Mouse (Mus musculus) midbrain, postnatal 0 days (tissue): ENCODE data around the gene Ccdc42. TPM values are rescaled to one million over a fixed set of nuclear protein-coding genes. Genes with fewer than 3 reads are reported as not detected.

Experiments
- ATAC-seq: fragments of 200-750 bp; cut with Nextera tagmentation; 2 replicates; pipeline ENCODE4 v1.8.0; 2017; ENCODE audit warnings: moderate number of reproducible peaks, mild to moderate bottlenecking, moderate TSS enrichment, moderate library complexity; ENCODE audit not compliant: low FRiP score
- DNase-seq: peaks from one replicate; pipeline ENCODE4 v3.0.0-alpha.2; 2015; ENCODE audit warnings: low spot score
- H3K27ac ChIP-seq: fragments of 300-500 bp; sonication (generic); 2 replicates; pipeline ENCODE4 v1.5.1; 2014; ENCODE audit warnings: low read depth, mild to moderate bottlenecking, low read length, mixed read lengths
- H3K27me3 ChIP-seq: fragments of 300-500 bp; sonication (generic); 2 replicates; pipeline ENCODE4 v1.6.1; 2014; ENCODE audit warnings: low read length, control low read depth, mixed read lengths; ENCODE audit not compliant: insufficient read depth
- H3K36me3 ChIP-seq: fragments of 300-500 bp; sonication (generic); 2 replicates; pipeline ENCODE4 v1.6.1; 2014; ENCODE audit warnings: low read length, control low read depth, mixed read lengths; ENCODE audit not compliant: insufficient read depth
- H3K4me1 ChIP-seq: fragments of 300-500 bp; sonication (generic); 2 replicates; pipeline ENCODE4 v1.6.1; 2014; ENCODE audit warnings: mild to moderate bottlenecking, control low read depth, antibody characterized with exemption, low read length, mixed read lengths; ENCODE audit not compliant: insufficient read depth
- H3K4me2 ChIP-seq: fragments of 300-500 bp; sonication (generic); 2 replicates; pipeline ENCODE4 v1.6.1; 2014; ENCODE audit warnings: low read depth, mild to moderate bottlenecking, low read length, mixed read lengths; ENCODE audit not compliant: poor library complexity, severe bottlenecking
- H3K4me3 ChIP-seq: fragments of 300-500 bp; sonication (generic); 2 replicates; pipeline ENCODE4 v1.5.1; 2014; ENCODE audit warnings: low read depth, mild to moderate bottlenecking, low read length, moderate library complexity
- H3K9ac ChIP-seq: fragments of 300-500 bp; sonication (generic); replicated peaks from 2 replicates; pipeline ENCODE4 v1.6.1; 2014; ENCODE audit warnings: mild to moderate bottlenecking, low read length, moderate library complexity, mixed read lengths; ENCODE audit not compliant: poor library complexity, severe bottlenecking
- H3K9me3 ChIP-seq: fragments of 300-500 bp; sonication (generic); 2 replicates; pipeline ENCODE4 v1.6.1; 2016; ENCODE audit warnings: low read length, control low read depth
- CTCF ChIP-seq: IDR thresholded peaks from 2 replicates; pipeline ENCODE4 v1.5.1; 2016; ENCODE audit warnings: antibody characterized with exemption, mild to moderate bottlenecking
- WGBS: fragments of 180-500 bp; shearing (Covaris S2); extraction: QIAGEN DNeasy Blood & Tissue Kit; methylation state at CpG from one replicate; pipeline ENCODE4 v1.1.7; 2014; 5-methylcytosine and 5-hydroxymethylcytosine counted together
- polyA plus RNA-seq: library from polyadenylated mRNA; unstranded; fragments of >200 nt; fragmentation: Nextera tagmentation; extraction: Ambion mirVana; gene quantifications from 2 replicates; pipeline ENCODE4 v1.2.1, GENCODE M21; 2015
- total RNA-seq: library from RNA; depleted of rRNA; stranded (reverse); fragments of >200 nt; gene quantifications from 2 replicates; pipeline ENCODE4 v1.2.3, GENCODE M21; 2014

The Ccdc42 gene
- total and polyA plus RNA-seq, 2 experiments from 2014 or later = 0.33 to 0.51 TPM

DNA sequence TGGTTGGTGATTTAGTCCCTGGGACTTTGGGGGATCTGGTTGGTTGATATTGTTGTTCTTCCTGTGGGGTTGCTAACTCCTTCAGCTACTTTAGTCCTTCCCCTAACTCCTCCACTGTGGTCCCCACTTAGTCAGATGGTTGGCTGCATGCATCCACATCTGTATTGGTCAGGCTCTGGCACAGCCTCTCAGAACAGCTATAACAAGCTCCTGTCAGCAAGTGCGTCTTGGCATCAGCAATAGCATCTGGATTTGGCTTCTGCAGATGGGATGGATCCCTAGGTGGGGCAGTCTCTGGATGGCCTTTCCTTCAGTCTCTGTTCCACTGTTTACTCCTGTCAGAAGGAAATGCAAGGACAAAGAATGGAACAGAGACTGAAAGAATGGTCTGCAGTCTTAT is 9.7 kb upstream of the Ccdc42 start:
- WGBS = 88% methylated on average over 1 of the region's 1 CpGs
- TF ChIP-seq CTCF = no peak

DNA sequence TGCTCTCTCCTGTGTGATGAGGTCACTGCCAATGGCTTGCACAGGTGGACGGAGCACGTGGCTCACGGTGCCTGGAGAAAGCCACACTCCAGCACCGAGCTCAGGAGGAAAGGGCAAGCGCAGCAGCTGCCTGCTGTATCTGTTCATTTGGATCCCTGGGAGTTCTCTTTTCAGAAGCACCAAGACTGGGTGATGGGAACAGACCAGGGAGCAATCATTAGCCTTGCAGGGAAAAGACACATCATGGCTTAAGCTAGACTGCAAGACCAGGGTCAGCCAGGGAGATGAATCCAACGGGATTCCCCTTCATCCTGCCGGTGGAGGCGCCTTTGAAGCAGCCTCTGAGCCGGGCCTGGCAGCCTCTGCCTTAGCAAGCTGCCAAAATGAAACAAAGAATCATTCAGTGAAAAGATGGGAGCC is 7.3 kb upstream of the Ccdc42 start:
- H3K27ac ChIP-seq = peak overlapping the region; percentile 2; the same call in 1 of the 2 replicates
- ATAC-seq (peak; percentile 54; the same call in 1 of the 2 replicates), DNase-seq (peak; percentile 85)
- no peak overlapping the region for H3K4me3 ChIP-seq
- TF ChIP-seq CTCF = peak; percentile 36
- no peaks in the 10 kb centered on the region for H3K9me3 ChIP-seq
- no peak overlapping the region for H3K4me2 ChIP-seq
- 16% methylated on average over 9 of the region's 9 CpGs for WGBS
- no peaks in the 10 kb centered on the region for H3K27me3 ChIP-seq
- H3K4me1 ChIP-seq = peaks cover 7% of the 10 kb centered on the region; the same call in 1 of the 2 replicates
- no peaks in the 10 kb centered on the region for H3K36me3 ChIP-seq
- H3K9ac ChIP-seq = no peak overlapping the region

More for the DNA sequence above, 9.7 kb upstream of the Ccdc42 start:
- H3K27me3 ChIP-seq = no peaks in the 10 kb centered on the region
- peaks cover 7% of the 10 kb centered on the region; the same call in 1 of the 2 replicates for H3K4me1 ChIP-seq
- no peak overlapping the region for H3K27ac ChIP-seq
- H3K36me3 ChIP-seq = no peaks in the 10 kb centered on the region
- DNase-seq = no peak
- no peak overlapping the region for H3K4me2 ChIP-seq
- no peak overlapping the region for H3K4me3 ChIP-seq
- H3K9me3 ChIP-seq = no peaks in the 10 kb centered on the region
- ATAC-seq = no peak
- H3K9ac ChIP-seq = no peak overlapping the region

DNA sequence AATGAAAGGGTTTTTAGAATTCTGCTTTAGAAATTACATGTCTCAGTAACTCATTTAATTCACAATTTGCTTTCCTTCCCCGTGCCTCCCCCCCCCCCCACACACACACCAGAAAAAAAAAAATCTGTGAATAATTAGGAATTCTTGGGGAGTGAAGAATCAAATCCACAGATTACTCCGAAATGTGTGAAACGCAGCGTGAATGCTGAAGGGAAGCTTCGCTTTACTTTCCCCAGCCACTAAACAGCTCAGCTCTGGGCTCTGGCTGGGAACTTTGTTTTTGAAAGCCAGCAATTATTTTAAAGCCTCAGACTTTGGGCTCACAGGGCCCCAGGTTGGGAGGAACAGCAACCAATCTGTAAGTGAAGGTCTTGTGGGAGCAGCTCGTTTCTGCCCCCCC is 6.3 kb upstream of the Ccdc42 start:
- H3K4me2 ChIP-seq = no peak overlapping the region
- no peaks in the 10 kb centered on the region for H3K36me3 ChIP-seq
- no peak for ATAC-seq
- peaks cover 7% of the 10 kb centered on the region; the same call in 1 of the 2 replicates for H3K4me1 ChIP-seq
- no peak for TF ChIP-seq CTCF
- no peak overlapping the region for H3K9ac ChIP-seq
- H3K4me3 ChIP-seq = no peak overlapping the region
- H3K27ac ChIP-seq = no peak overlapping the region
- no peak for DNase-seq
- H3K27me3 ChIP-seq = no peaks in the 10 kb centered on the region
- WGBS = 31% methylated on average over 5 of the region's 6 CpGs
- no peaks in the 10 kb centered on the region for H3K9me3 ChIP-seq

DNA sequence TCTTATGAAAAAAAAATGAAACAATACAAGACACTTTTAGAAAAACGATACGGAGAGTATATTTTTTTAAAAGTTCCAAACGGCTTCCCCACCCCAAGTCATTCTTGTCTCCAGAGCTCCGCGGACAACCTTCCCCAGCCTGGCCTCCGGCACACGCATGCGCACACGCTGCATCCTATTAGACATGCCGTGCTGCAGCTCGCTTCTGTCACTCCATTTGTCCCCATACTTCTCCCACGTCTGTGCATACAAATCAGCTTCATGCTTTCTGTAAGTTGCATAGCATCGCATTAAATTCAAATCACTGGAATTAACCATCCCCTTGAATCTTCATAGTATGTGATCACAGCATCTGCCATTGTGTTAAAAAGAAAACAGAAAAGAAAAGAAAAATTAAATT is 3.6 kb upstream of the Ccdc42 start:
- H3K4me2 ChIP-seq = no peak overlapping the region
- no peak overlapping the region for H3K27ac ChIP-seq
- ATAC-seq = no peak

DNA sequence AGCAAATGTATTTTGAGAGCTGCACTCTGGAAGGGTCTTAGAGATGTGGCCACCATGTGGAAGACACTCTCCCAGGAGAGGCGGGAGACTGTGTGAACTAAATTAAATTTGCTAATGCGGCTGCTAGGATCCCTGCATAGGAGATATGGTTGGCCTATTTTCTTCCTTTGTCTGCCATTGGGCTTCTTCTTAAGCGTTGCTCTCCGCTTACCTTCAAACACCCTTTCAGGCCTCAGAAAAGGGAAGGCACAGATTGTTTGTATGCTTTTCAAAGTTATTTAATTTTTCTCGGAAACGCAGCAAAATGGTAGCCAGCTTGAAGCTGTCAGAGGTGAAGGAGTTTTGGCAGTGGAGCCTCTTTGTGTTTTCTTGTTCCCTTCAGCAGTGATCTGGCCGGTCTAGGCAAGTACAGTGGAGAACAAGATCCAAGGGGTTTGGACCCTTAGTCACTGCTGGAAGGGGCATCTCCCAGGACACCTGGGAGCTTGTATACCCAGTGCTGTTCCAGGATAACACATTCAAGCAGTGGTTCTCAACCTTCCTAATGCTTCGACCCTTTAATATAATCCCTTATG is 2.8 kb upstream of the Ccdc42 start:
- Histone ChIP-seq H3K27me3 (no peaks in the 10 kb centered on the region), H3K9ac (no peak overlapping the region), H3K4me1 (peaks cover 7% of the 10 kb centered on the region; the same call in 1 of the 2 replicates), H3K4me3 (no peak overlapping the region), H3K27ac (0 out of 2 replicates have a peak overlapping the region, but pooled peaks have one; percentile 43), H3K4me2 (no peak overlapping the region), H3K36me3 (no peaks in the 10 kb centered on the region), H3K9me3 (no peaks in the 10 kb centered on the region)
- ATAC-seq (no peak), DNase-seq (peak; percentile 41)
- TF ChIP-seq CTCF = no peak
- WGBS = 50% methylated on average over 8 of the region's 8 CpGs

More for the DNA sequence above, 3.6 kb upstream of the Ccdc42 start:
- no peaks in the 10 kb centered on the region for H3K27me3 ChIP-seq
- no peak overlapping the region for H3K4me3 ChIP-seq
- TF ChIP-seq CTCF = no peak
- 38% methylated on average over 13 of the region's 13 CpGs for WGBS
- H3K9me3 ChIP-seq = no peaks in the 10 kb centered on the region
- DNase-seq = peak; percentile 77
- H3K4me1 ChIP-seq = peaks cover 7% of the 10 kb centered on the region; the same call in 1 of the 2 replicates
- no peaks in the 10 kb centered on the region for H3K36me3 ChIP-seq
- no peak overlapping the region for H3K9ac ChIP-seq

DNA sequence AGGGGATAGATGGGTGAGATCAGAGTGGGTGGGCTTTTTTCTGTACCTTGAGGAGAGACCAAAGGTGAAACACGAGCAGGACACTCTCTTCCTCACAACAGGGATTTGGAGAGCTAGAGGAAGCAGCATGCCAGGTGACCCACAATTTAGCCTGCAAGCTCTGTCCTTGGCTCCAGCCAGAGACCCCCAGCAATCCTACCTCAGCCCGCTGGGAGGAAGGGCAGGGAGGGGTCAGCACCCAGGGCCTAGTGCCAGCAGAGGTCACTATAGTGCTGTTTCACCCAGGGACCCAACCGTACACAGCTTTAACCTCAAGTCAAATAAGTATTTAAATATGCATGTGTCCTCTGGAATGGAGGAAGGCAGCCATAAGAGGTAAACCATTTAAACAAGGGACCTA is 931 bp upstream of the Ccdc42 start:
- DNase-seq = no peak
- 25% methylated on average over 3 of the region's 3 CpGs for WGBS
- Histone ChIP-seq H3K27me3 (0 out of 2 replicates have a peak, but pooled peaks cover 4% of the 10 kb centered on the region), H3K4me3 (no peak overlapping the region), H3K4me2 (no peak overlapping the region), H3K9ac (no peak overlapping the region), H3K9me3 (no peaks in the 10 kb centered on the region), H3K4me1 (no peaks in the 10 kb centered on the region), H3K27ac (no peak overlapping the region), H3K36me3 (no peaks in the 10 kb centered on the region)
- no peak for ATAC-seq
- TF ChIP-seq CTCF = peak; percentile 63
